Mouse (Mus musculus): ENCODE measurements around the gene Scel. TPM values are rescaled to one million over a fixed set of nuclear protein-coding genes. Genes with fewer than 3 reads are reported as not detected.
A peak's percentile ranks its signal among the peaks of the same experiment; 100 is the strongest.

Gene Scel
- polyA plus RNA-seq, 1 experiment from 2014 or later = not detected

DNA sequence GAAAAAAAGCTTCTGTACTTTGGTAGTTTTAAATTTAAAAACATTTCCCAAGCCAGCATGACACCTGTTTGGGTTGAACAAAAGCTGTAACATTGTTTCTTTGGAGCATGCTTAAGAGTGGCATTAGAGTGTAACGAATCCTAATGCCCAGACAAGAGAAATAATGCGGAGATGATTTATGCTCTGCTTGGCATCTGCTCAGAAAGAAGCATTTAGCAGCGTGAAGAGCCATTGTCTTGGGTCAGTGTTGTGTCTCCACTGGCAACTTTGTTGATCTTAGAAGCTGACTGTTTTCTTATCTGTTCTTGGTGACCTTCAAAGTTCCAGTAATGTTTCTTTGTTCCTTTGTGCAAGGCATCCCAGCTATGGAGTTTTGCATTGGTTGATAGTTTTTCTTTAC is 130.8 kb downstream of the Scel start:
- H3K4me2 ChIP-seq (replicated peaks) = no peak overlapping the region
- H3K9me3 ChIP-seq = no peaks in the 10 kb centered on the region
- no peaks in the 10 kb centered on the region for H3K36me3 ChIP-seq
- H3K4me1 ChIP-seq = peaks cover 16% of the 10 kb centered on the region
- 64% methylated on average over 3 of the region's 3 CpGs for WGBS
- H3K9ac ChIP-seq (replicated peaks) = no peak overlapping the region
- no peaks in the 10 kb centered on the region for H3K27me3 ChIP-seq
- no peak for ATAC-seq (replicated peaks)
- H3K4me3 ChIP-seq = no peak overlapping the region
- H3K27ac ChIP-seq (replicated peaks) = no peak overlapping the region

DNA sequence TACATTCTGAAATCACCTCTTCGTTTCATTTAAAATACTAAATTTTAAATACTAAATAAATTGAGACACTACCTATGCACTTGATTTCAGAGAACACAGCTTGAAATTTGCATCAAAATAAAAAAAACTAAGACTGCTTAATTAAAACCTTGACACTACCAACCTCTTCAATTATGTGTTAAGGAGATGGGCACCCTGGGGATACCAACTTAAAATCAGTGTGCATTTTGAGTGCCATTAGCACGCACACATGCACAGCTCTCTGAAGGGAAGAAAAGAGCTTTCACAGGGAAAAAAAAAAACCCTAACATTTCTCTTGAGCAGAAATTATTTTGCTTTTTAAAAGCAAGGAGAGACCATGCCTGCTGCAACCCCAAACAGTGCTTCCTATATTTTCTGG is 134.8 kb downstream of the Scel start:
- Histone ChIP-seq H3K4me3 (no peak overlapping the region), H3K36me3 (no peaks in the 10 kb centered on the region), H3K4me1 (peaks cover 39% of the 10 kb centered on the region), H3K9me3 (no peaks in the 10 kb centered on the region), H3K9ac (replicated peaks) (no peak overlapping the region), H3K4me2 (replicated peaks) (peak overlapping the region; percentile 72; the same call in 1 of the 2 replicates), H3K27me3 (no peaks in the 10 kb centered on the region), H3K27ac (replicated peaks) (peak overlapping the region; percentile 97)
- 24% methylated on average over 2 of the region's 2 CpGs for WGBS
- ATAC-seq (replicated peaks) = no peak

DNA sequence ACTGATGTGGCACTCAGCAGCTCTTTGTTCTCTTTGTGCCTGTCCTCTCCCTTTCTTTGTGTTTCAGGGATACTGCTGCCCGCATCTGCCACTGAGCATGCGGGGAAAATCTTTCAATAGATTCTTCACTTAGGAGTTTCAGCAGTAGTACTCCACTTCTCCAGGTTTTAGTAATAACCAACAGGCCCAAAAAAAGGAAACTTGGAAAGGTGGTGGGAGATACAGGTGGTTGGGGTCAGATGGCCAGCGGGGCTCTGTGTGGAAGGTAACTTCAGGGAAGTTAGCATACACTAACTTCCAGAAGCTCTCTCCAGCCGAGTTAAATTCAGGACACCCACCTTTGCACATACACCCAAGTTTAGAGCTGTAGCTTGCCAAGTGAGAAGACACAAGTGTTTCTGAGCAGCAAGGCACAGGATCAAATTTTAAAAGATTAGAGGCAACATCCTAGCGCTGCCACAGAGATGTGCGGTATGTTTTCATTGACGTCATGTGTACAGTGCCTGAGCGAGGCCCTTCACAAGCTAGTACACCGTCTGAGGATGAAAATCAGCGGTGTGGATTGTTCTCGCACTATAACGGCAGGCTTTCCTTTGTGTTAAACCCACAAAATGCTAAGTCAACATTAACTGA is 135.6 kb downstream of the Scel start:
- Histone ChIP-seq H3K27me3 (no peaks in the 10 kb centered on the region), H3K4me1 (peaks cover 46% of the 10 kb centered on the region), H3K27ac (replicated peaks) (peak overlapping the region; percentile 97), H3K4me2 (replicated peaks) (peak overlapping the region; percentile 72), H3K9me3 (no peaks in the 10 kb centered on the region), H3K9ac (replicated peaks) (0 out of 2 replicates have a peak overlapping the region, but pooled peaks have one; percentile 13), H3K36me3 (no peaks in the 10 kb centered on the region), H3K4me3 (peak overlapping the region; percentile 63)
- WGBS = 13% methylated on average over 12 of the region's 12 CpGs
- ATAC-seq (replicated peaks) = no peak

DNA sequence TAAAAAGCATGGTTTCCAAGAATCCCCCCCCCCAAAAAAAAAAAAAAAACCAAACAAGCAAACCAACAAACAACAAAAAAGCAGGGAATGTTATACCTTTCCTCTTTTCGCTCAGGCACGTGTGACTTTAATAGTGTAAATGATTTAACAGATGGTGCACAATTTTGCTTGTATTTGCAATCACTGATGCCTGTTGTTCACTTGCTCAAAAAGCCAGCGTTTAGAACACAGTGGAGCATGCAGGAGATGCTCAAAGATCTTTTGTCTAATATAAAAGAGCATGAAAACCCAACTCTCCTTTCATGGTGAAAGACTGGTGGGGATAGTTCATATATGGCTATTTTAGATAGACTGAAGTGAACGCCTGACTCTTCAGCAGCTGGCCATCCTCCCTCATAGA is 136.2 kb downstream of the Scel start:
- H3K27ac ChIP-seq (replicated peaks) = peak overlapping the region; percentile 97
- ATAC-seq (replicated peaks) = no peak
- peaks cover 51% of the 10 kb centered on the region for H3K4me1 ChIP-seq

DNA sequence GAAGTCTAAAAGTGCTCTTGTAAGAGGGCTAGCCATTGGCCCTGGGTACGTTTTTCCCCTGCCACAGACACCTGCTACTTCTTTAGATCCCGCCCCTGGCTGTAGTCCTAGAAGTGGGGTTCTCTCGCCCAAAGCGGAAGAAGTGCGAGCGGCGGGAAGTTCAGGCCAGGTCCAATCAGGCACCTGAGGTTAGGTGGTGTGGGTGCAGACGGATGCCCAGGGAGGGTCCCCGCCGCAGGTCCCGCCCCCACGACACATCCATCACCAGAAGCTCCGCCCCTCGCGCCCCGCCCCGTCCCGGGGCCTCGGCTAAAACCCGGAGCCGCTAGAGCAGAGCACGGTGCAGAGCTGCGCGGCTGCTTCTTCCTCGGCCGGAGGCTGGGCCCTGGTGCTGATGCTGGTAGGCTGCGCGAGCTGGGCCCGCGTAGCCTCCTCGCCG is 136.8 kb downstream of the Scel start, which contains the start of gene Slain1:
Gene Slain1 (plus strand): TSS at position 333 of the 439 bp plus-strand sequence.
- WGBS = 1% methylated on average over 32 of the region's 32 CpGs
- H3K4me1 ChIP-seq = peaks cover 56% of the 10 kb centered on the region

More for the DNA sequence above, 136.2 kb downstream of the Scel start:
- no peaks in the 10 kb centered on the region for H3K27me3 ChIP-seq
- peak overlapping the region; percentile 63 for H3K4me3 ChIP-seq
- no peaks in the 10 kb centered on the region for H3K9me3 ChIP-seq
- H3K9ac ChIP-seq (replicated peaks) = peak overlapping the region; percentile 96; the same call in 1 of the 2 replicates
- H3K4me2 ChIP-seq (replicated peaks) = peak overlapping the region; percentile 72
- WGBS = 22% methylated on average over 4 of the region's 4 CpGs
- no peaks in the 10 kb centered on the region for H3K36me3 ChIP-seq

GRCm38 (mm10) chr14:103650413-103651101 is 137.4 kb downstream of the Scel start:
- H3K9me3 ChIP-seq = no peaks in the 10 kb centered on the region
- WGBS = under 1% methylated on average over 55 of the region's 67 CpGs
- ATAC-seq (replicated peaks) = peak; percentile 70

More for the DNA sequence above, 136.8 kb downstream of the Scel start, which contains the start of gene Slain1:
- H3K27ac ChIP-seq (replicated peaks) = peak within 1 kb of the TSS; percentile 97
- H3K9ac ChIP-seq (replicated peaks) = peak within 1 kb of the TSS; percentile 96
- no peaks in the 10 kb centered on the region for H3K9me3 ChIP-seq
- peak; percentile 98 for ATAC-seq (replicated peaks)
- no peaks in the 10 kb centered on the region for H3K27me3 ChIP-seq
- H3K36me3 ChIP-seq = no peaks in the 10 kb centered on the region
- peak within 1 kb of the TSS; percentile 72 for H3K4me2 ChIP-seq (replicated peaks)
- peak within 1 kb of the TSS; percentile 63 for H3K4me3 ChIP-seq

DNA sequence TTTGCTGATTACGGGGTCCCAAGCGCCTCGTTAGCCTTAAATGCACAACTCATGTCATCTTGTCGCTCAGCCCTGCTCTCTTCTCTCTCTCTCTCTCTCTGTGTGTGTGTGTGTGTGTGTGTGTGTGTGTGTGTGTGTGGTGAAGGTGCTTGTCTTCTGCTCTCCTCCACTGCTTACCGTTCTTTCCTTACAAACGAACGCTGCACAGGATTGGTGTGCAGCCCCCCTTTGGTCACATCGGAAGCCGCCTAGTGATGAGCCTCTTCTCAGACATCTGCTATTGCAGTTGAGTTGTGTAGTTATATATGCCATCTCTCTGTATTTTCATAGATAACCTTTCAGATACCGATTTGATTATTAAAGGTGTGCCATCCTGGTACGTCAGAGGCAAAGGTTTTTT is 138.0 kb downstream of the Scel start:
- WGBS = under 1% methylated on average over 11 of the region's 11 CpGs
- no peaks in the 10 kb centered on the region for H3K27me3 ChIP-seq
- peak overlapping the region; percentile 97 for H3K27ac ChIP-seq (replicated peaks)
- H3K9me3 ChIP-seq = no peaks in the 10 kb centered on the region
- H3K36me3 ChIP-seq = no peaks in the 10 kb centered on the region
- peak; percentile 7 for ATAC-seq (replicated peaks)
- peaks cover 68% of the 10 kb centered on the region for H3K4me1 ChIP-seq
- H3K4me3 ChIP-seq = peak overlapping the region; percentile 63
- H3K4me2 ChIP-seq (replicated peaks) = peak overlapping the region; percentile 72
- H3K9ac ChIP-seq (replicated peaks) = peak overlapping the region; percentile 96

More at GRCm38 (mm10) chr14:103650413-103651101, 137.4 kb downstream of the Scel start:
- H3K36me3 ChIP-seq = no peaks in the 10 kb centered on the region
- H3K4me2 ChIP-seq (replicated peaks) = peak overlapping the region; percentile 72
- no peaks in the 10 kb centered on the region for H3K27me3 ChIP-seq
- H3K9ac ChIP-seq (replicated peaks) = peak overlapping the region; percentile 96
- peaks cover 62% of the 10 kb centered on the region for H3K4me1 ChIP-seq
- peak overlapping the region; percentile 63 for H3K4me3 ChIP-seq
- H3K27ac ChIP-seq (replicated peaks) = peak overlapping the region; percentile 97

DNA sequence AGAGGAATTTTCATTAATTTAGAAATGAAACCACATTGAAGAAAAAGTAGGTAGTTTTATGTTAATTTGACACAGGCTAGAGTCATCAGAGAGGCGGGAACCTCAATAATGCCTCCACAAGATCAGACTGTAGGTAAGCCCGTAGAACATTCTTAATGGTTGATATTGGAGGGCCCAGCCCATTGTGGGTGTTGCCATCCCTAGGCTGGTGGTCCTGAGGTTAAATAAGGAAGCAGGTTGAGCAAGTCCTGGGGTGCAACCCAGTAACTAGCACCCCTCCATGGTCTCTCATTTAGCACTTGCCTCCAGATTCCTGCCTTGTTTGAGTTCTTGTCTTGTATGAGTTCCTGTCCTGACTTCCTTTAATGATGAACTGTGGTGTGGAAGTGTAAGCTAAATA is 138.4 kb downstream of the Scel start:
- Histone ChIP-seq H3K36me3 (no peaks in the 10 kb centered on the region), H3K4me2 (replicated peaks) (peak overlapping the region; percentile 72), H3K27ac (replicated peaks) (peak overlapping the region; percentile 97; the same call in 1 of the 2 replicates), H3K27me3 (no peaks in the 10 kb centered on the region), H3K9me3 (no peaks in the 10 kb centered on the region), H3K9ac (replicated peaks) (peak overlapping the region; percentile 96), H3K4me1 (peaks cover 72% of the 10 kb centered on the region), H3K4me3 (peak overlapping the region; percentile 63)
- 28% methylated on average over 2 of the region's 2 CpGs for WGBS
- ATAC-seq (replicated peaks) = no peak

- H3K9me3 ChIP-seq = no peaks in the 10 kb centered on the region
- peak overlapping the region; percentile 63 for H3K4me3 ChIP-seq
- ATAC-seq (replicated peaks) = no peak
- peak overlapping the region; percentile 72 for H3K4me2 ChIP-seq (replicated peaks)
- H3K27ac ChIP-seq (replicated peaks) = no peak overlapping the region
- H3K36me3 ChIP-seq = 0 out of 2 replicates have a peak, but pooled peaks cover under 1% of the 10 kb centered on the region
- 0 out of 2 replicates have a peak overlapping the region, but pooled peaks have one; percentile 2 for H3K9ac ChIP-seq (replicated peaks)
- peaks cover 73% of the 10 kb centered on the region for H3K4me1 ChIP-seq
- no peaks in the 10 kb centered on the region for H3K27me3 ChIP-seq
- WGBS = 68% methylated on average over 5 of the region's 5 CpGs
Measured at GRCm38 (mm10) chr14:103652524-103652923, 139.4 kb downstream of the Scel start.

DNA sequence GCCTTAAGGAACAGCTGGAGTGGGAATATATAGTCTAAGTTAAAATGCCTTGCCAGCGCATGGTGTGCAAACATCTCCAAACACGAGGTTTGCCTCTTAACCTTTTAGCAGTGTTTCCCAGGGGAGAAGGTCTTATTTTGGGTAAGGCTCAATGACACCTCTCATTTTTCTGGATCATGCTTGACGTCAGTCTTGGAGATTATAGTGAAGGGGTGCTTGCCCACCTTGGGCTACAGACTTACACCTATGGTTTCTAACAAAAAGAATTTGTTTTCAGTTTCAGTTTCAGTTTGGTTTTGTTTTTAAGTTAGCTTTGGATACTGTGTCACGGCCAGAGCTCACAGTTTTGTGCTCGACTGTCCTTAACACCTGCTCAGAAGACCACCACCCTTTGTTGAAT is 140.7 kb downstream of the Scel start:
- Histone ChIP-seq H3K27ac (replicated peaks) (no peak overlapping the region), H3K4me2 (replicated peaks) (peak overlapping the region; percentile 72), H3K9ac (replicated peaks) (no peak overlapping the region), H3K36me3 (peaks cover 12% of the 10 kb centered on the region), H3K4me3 (peak overlapping the region; percentile 11), H3K9me3 (no peaks in the 10 kb centered on the region), H3K27me3 (no peaks in the 10 kb centered on the region), H3K4me1 (peaks cover 63% of the 10 kb centered on the region)
- ATAC-seq (replicated peaks) = no peak
- WGBS = 61% methylated on average over 5 of the region's 5 CpGs

DNA sequence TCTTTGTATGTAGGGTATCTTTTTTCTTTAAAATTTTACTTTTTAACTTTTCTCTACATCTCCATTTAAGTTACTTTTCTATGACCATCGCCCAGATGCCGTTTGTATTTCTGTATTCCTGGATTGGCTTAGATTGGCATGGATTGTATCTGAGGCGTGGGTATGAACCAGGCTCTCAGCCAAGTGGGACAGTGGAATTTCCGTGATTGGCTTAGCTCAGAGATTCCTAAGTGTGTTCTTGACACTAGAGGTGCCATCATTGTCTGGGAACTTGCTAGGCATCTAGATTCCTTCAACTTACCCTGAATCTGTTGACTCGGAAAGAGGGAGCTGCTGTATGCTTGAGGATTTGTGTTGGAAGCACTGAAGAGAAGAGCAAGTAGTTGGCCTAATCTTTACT is 142.3 kb downstream of the Scel start:
- Histone ChIP-seq H3K36me3 (peaks cover 13% of the 10 kb centered on the region), H3K4me1 (peaks cover 53% of the 10 kb centered on the region), H3K27ac (replicated peaks) (no peak overlapping the region; the same call in 1 of the 2 replicates), H3K27me3 (no peaks in the 10 kb centered on the region), H3K4me3 (no peak overlapping the region), H3K4me2 (replicated peaks) (peak overlapping the region; percentile 18; the same call in 1 of the 2 replicates), H3K9ac (replicated peaks) (no peak overlapping the region), H3K9me3 (no peaks in the 10 kb centered on the region)
- 40% methylated on average over 5 of the region's 5 CpGs for WGBS
- no peak for ATAC-seq (replicated peaks)

DNA sequence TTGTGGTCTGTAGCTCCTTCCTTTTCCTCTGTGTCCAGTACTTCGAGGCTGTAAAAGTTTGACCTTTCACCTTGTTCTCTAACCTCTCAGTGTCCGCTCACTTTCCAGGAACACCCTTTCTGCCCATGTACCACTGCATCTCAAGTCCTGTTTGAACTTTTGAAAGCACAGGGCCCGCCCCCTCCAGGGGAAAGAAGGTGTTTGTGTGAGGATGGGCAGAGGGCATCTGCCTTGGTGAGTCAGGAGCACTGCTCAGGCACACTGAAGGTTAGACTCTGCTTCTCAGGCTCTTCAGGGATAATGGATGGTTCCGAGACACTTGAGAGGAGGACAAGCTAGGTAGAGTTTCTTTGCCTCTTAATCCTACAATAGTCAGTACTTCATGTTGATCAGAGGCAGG is 144.7 kb downstream of the Scel start:
- H3K9me3 ChIP-seq = no peaks in the 10 kb centered on the region
- no peak overlapping the region for H3K9ac ChIP-seq (replicated peaks)
- H3K4me2 ChIP-seq (replicated peaks) = no peak overlapping the region
- peaks cover 24% of the 10 kb centered on the region for H3K36me3 ChIP-seq
- H3K27me3 ChIP-seq = no peaks in the 10 kb centered on the region
- H3K4me3 ChIP-seq = no peak overlapping the region
- no peak overlapping the region for H3K27ac ChIP-seq (replicated peaks)
- WGBS = 94% methylated on average over 4 of the region's 4 CpGs
- peaks cover 44% of the 10 kb centered on the region for H3K4me1 ChIP-seq
- no peak for ATAC-seq (replicated peaks)
